Mouse (Mus musculus): ENCODE results near the gene Cd163l1. TPM values are rescaled to one million over a fixed set of nuclear protein-coding genes. Genes with fewer than 3 reads are reported as not detected.

Cd163l1 gene
- 0.08 and 0.17 TPM in 2 replicates for polyA plus RNA-seq (2015; fragmentation: Nextera tagmentation; extraction: Ambion mirVana)

DNA sequence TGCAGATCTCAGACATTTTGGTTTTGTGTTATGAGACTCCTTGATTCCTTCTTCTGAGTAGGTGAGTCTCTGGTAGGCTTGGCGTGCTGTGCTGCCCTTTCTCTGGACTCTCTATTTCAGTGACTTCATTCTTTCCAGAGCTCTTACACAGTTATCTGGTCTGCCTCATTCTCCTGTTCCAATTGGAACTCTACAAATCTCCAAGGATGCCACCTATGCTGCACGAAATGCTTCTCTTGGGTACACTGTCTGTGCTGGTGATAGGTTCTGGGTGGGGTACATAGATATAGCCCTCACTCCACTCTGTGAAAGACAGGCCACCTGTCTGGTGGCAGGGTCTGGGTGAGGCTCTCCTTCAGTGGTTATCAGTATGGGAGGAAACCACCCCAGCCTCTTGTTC lies at the start of gene Cd163l1:
Cd163l1 (plus strand) TSS at position 301 of the 400 bp plus-strand sequence.
- H3K27ac ChIP-seq, result no peak within 1 kb of the TSS
- H3K4me3 ChIP-seq (replicated peaks), result no peak within 1 kb of the TSS
- ATAC-seq (ENCODE audit: insufficient read depth, low FRiP score, low read depth), result no peak
- H3K4me2 ChIP-seq, result no peak within 1 kb of the TSS
- H3K27me3 ChIP-seq (replicated peaks), result no peaks in the 10 kb centered on the region
- WGBS, result 88% methylated on average over 2 of the region's 2 CpGs
- H3K4me1 ChIP-seq, result no peaks in the 10 kb centered on the region
- no peak within 1 kb of the TSS for H3K9ac ChIP-seq
- no peaks in the 10 kb centered on the region for H3K36me3 ChIP-seq
- H3K9me3 ChIP-seq, result no peaks in the 10 kb centered on the region

GRCm38 (mm10) chr7:140169386-140169785 lies 48.7 kb upstream of the Cd163l1 start:
- H3K9ac ChIP-seq, result no peak overlapping the region
- no peaks in the 10 kb centered on the region for H3K27me3 ChIP-seq (replicated peaks)
- no peak overlapping the region for H3K4me2 ChIP-seq
- no peaks in the 10 kb centered on the region for H3K4me1 ChIP-seq
- H3K36me3 ChIP-seq, result no peaks in the 10 kb centered on the region
- ATAC-seq (ENCODE audit: insufficient read depth, low FRiP score, low read depth), result no peak
- H3K9me3 ChIP-seq, result no peaks in the 10 kb centered on the region
- H3K27ac ChIP-seq, result no peak overlapping the region
- WGBS, result 57% methylated on average over 4 of the region's 4 CpGs
- H3K4me3 ChIP-seq (replicated peaks), result no peak overlapping the region

DNA sequence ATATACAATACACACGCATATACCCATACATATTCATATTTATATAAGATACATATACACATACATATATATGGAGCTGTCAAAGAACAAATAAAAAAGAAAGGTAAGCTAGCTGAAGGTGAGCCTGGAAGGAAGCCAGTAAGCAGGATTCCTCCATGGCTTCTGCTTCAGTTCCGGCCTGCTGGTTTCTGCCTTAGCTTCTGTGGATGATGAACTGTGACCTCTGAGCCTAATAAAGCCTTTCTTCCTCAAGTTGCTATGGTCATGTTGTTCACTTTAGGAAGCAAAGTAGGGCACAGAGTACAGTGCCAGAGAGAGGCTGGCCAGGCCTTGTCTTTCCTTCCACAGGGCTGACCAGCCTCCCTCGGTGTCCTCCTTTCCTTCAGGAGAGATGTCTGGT lies 47.2 kb upstream of the Cd163l1 start:
- ATAC-seq (ENCODE audit: insufficient read depth, low FRiP score, low read depth), result no peak
- no peaks in the 10 kb centered on the region for H3K27me3 ChIP-seq (replicated peaks)
- 86% methylated on average over 3 of the region's 3 CpGs for WGBS
- no peak overlapping the region for H3K4me3 ChIP-seq (replicated peaks)
- no peaks in the 10 kb centered on the region for H3K36me3 ChIP-seq
- no peak overlapping the region for H3K9ac ChIP-seq
- no peaks in the 10 kb centered on the region for H3K4me1 ChIP-seq
- no peaks in the 10 kb centered on the region for H3K9me3 ChIP-seq
- H3K27ac ChIP-seq, result no peak overlapping the region
- no peak overlapping the region for H3K4me2 ChIP-seq

GRCm38 (mm10) chr7:140172936-140173335 lies 45.1 kb upstream of the Cd163l1 start, which contains the start of gene Olfr523:
Gene Olfr523, plus strand, starts transcription at chr7:140173217.
- Histone ChIP-seq H3K9ac (no peak within 1 kb of the TSS), H3K4me1 (no peaks in the 10 kb centered on the region), H3K36me3 (no peaks in the 10 kb centered on the region), H3K27ac (no peak within 1 kb of the TSS), H3K9me3 (no peaks in the 10 kb centered on the region), H3K4me2 (no peak within 1 kb of the TSS), H3K27me3 (replicated peaks) (no peaks in the 10 kb centered on the region), H3K4me3 (replicated peaks) (no peak within 1 kb of the TSS)
- no peak for ATAC-seq (ENCODE audit: insufficient read depth, low FRiP score, low read depth)
- 35% methylated on average over 1 of the region's 1 CpGs for WGBS

DNA sequence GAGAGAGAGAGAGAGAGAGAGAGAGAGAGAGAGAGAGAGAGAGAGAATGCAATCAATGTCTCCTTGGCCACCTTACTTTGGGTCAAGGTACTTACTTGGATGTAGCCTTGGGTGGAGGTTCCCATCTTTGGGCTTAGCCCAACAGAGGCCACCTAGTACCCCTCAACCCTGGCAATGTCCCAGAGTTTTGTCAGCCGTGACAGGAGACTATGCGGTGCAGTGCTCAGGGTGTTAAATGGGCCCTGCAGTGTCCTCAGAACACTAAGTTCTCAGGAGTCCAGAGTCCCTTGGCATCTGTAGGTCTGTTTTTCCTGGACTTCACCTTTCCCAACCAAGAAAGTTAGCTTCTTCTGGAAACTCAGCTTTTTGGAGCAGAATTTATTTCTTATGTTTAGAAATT lies 38.9 kb upstream of the Cd163l1 start:
- no peaks in the 10 kb centered on the region for H3K27me3 ChIP-seq (replicated peaks)
- ATAC-seq (ENCODE audit: insufficient read depth, low FRiP score, low read depth), result no peak
- H3K9ac ChIP-seq, result no peak overlapping the region
- H3K9me3 ChIP-seq, result no peaks in the 10 kb centered on the region
- no peaks in the 10 kb centered on the region for H3K4me1 ChIP-seq
- no peaks in the 10 kb centered on the region for H3K36me3 ChIP-seq
- H3K4me2 ChIP-seq, result no peak overlapping the region
- no peak overlapping the region for H3K27ac ChIP-seq
- H3K4me3 ChIP-seq (replicated peaks), result no peak overlapping the region
- 84% methylated on average over 2 of the region's 2 CpGs for WGBS

- H3K4me2 ChIP-seq, result no peak overlapping the region
- H3K9ac ChIP-seq, result no peak overlapping the region
- 76% methylated on average over 2 of the region's 2 CpGs for WGBS
- H3K4me1 ChIP-seq, result no peaks in the 10 kb centered on the region
- H3K9me3 ChIP-seq, result no peaks in the 10 kb centered on the region
- no peaks in the 10 kb centered on the region for H3K27me3 ChIP-seq (replicated peaks)
- H3K27ac ChIP-seq, result no peak overlapping the region
- no peaks in the 10 kb centered on the region for H3K36me3 ChIP-seq
- no peak for ATAC-seq (ENCODE audit: insufficient read depth, low FRiP score, low read depth)
- H3K4me3 ChIP-seq (replicated peaks), result no peak overlapping the region
Observed at GRCm38 (mm10) chr7:140180692-140181091, 37.4 kb upstream of the Cd163l1 start.

GRCm38 (mm10) chr7:140184206-140184605 lies 33.9 kb upstream of the Cd163l1 start:
- H3K4me3 ChIP-seq (replicated peaks), result no peak overlapping the region
- whole genome bisulfite sequencing, result 80% methylated on average over 4 of the region's 4 CpGs
- no peaks in the 10 kb centered on the region for H3K4me1 ChIP-seq
- no peaks in the 10 kb centered on the region for H3K9me3 ChIP-seq
- ATAC-seq (ENCODE audit: insufficient read depth, low FRiP score, low read depth), result no peak
- no peak overlapping the region for H3K4me2 ChIP-seq
- no peak overlapping the region for H3K27ac ChIP-seq
- no peak overlapping the region for H3K9ac ChIP-seq
- H3K36me3 ChIP-seq, result no peaks in the 10 kb centered on the region
- H3K27me3 ChIP-seq (replicated peaks), result no peaks in the 10 kb centered on the region

DNA sequence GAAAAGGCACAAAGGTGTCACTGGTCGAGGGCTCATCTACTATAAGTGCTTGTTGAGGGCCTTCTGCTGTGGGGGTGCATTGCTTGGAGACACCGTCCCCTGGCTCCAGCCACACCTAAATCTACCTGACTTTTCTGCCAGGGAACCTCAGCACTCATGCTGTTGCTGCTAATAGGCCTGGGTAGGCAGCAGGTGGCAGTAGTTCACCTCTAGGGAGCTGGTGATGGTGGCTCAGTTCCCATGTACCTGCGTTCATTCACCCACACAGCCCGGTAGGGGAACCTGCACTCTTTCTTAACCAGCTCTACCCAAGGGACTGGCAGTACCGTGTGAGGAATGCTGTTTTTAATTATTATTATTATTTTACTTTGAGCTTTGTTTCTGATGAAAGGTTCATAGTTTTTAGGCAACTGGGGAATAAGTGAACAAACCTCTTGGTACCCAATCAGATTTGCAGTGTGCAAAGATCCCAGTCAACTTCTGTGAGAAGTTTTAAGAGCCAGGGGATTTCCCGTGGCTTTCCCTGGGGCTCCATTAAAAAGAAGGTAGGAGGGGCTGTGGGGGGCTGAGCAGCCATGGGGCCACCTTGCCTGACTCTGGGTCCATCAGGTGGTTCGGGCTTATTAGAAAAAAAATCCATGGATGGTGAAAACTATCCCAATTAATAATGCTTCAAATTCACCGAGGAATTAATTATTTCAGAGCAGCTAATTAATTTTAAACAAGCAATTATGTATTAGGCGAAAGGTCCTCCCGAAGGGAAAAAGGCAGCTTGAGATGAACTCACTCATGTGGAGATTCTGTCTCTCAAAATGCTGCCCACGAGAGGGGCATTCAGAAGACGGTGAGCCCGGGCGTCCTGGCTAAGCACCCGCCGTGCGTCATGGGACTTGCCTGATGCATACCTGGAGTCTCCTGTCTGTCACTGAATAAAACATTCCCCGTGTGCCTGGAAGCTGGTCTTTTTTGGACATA lies 31.1 kb upstream of the Cd163l1 start:
- WGBS, result 61% methylated on average over 18 of the region's 18 CpGs
- H3K9me3 ChIP-seq, result no peaks in the 10 kb centered on the region
- H3K4me2 ChIP-seq, result no peak overlapping the region
- no peaks in the 10 kb centered on the region for H3K36me3 ChIP-seq
- H3K4me3 ChIP-seq (replicated peaks), result no peak overlapping the region
- no peaks in the 10 kb centered on the region for H3K27me3 ChIP-seq (replicated peaks)
- no peak for ATAC-seq (ENCODE audit: insufficient read depth, low FRiP score, low read depth)
- H3K9ac ChIP-seq, result no peak overlapping the region
- no peak overlapping the region for H3K27ac ChIP-seq
- no peaks in the 10 kb centered on the region for H3K4me1 ChIP-seq

- ATAC-seq (ENCODE audit: insufficient read depth, low FRiP score, low read depth), result no peak
- no peaks in the 10 kb centered on the region for H3K27me3 ChIP-seq (replicated peaks)
- no peak overlapping the region for H3K4me2 ChIP-seq
- H3K36me3 ChIP-seq, result no peaks in the 10 kb centered on the region
- no peaks in the 10 kb centered on the region for H3K4me1 ChIP-seq
- 77% methylated on average over 7 of the region's 7 CpGs for WGBS
- H3K4me3 ChIP-seq (replicated peaks), result no peak overlapping the region
- no peak overlapping the region for H3K27ac ChIP-seq
- no peak overlapping the region for H3K9ac ChIP-seq
- no peaks in the 10 kb centered on the region for H3K9me3 ChIP-seq
Observed at GRCm38 (mm10) chr7:140187721-140188390, 30.2 kb upstream of the Cd163l1 start.

GRCm38 (mm10) chr7:140188391-140189328 lies 29.4 kb upstream of the Cd163l1 start:
- H3K36me3 ChIP-seq, result no peaks in the 10 kb centered on the region
- H3K4me1 ChIP-seq, result no peaks in the 10 kb centered on the region
- no peak for ATAC-seq (ENCODE audit: insufficient read depth, low FRiP score, low read depth)
- H3K4me3 ChIP-seq (replicated peaks), result no peak overlapping the region
- H3K9ac ChIP-seq, result no peak overlapping the region
- no peak overlapping the region for H3K27ac ChIP-seq
- H3K27me3 ChIP-seq (replicated peaks), result no peaks in the 10 kb centered on the region
- H3K9me3 ChIP-seq, result no peaks in the 10 kb centered on the region
- no peak overlapping the region for H3K4me2 ChIP-seq
- WGBS, result 58% methylated on average over 4 of the region's 4 CpGs

DNA sequence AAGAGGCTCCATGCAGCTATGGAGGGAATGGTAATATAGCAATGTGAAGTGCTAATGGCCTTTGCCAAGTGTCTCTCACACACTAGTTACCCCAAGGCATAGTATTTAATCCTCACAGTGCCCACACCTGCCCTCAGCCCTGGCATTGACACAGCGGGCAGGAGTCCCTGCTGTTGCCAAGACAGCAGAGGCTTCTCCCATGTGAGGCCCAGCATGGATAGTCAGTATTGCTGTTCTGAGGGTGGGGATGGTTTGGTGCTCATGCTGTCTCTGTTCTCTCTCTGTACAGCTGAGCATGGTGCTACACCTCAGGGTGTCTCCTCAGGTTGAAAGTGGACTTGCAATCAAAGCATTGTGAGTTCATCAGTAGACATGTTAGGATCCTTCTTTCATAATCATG lies 27.6 kb upstream of the Cd163l1 start:
- H3K9me3 ChIP-seq, result no peaks in the 10 kb centered on the region
- 86% methylated on average over 1 of the region's 1 CpGs for WGBS
- H3K4me1 ChIP-seq, result no peaks in the 10 kb centered on the region
- no peaks in the 10 kb centered on the region for H3K27me3 ChIP-seq (replicated peaks)
- H3K4me3 ChIP-seq (replicated peaks), result no peak overlapping the region
- no peak for ATAC-seq (ENCODE audit: insufficient read depth, low FRiP score, low read depth)
- H3K36me3 ChIP-seq, result no peaks in the 10 kb centered on the region
- no peak overlapping the region for H3K9ac ChIP-seq
- H3K4me2 ChIP-seq, result no peak overlapping the region
- no peak overlapping the region for H3K27ac ChIP-seq
